Mouse (Mus musculus) spleen, postnatal 10 days (tissue): Measurements from ENCODE around the gene Gart.

Source experiments
- DNase-seq, 2 experiments: peaks; one replicate each; pipeline ENCODE4 v3.0.0; 2021 to 2022; ENCODE audit warnings: low spot score in 2 of 2

Gene Gart

GRCm38 (mm10) chr16:91646681-91647419 is at the start of gene Gart:
Gene Gart (minus strand): TSS chr16:91646952.
- DNase-seq, result peak in 1 of 2 experiments; percentile 95

- no peak for DNase-seq
Measured at GRCm38 (mm10) chr16:91695108-91695755, 48.5 kb upstream of the Gart start.

GRCm38 (mm10) chr16:91694455-91695084 is 47.8 kb upstream of the Gart start:
- peak; percentile 66 to 87 for DNase-seq

GRCm38 (mm10) chr16:91689791-91690190 is 43.0 kb upstream of the Gart start:
- DNase-seq, result no peak

- peak; percentile 95 to 98 for DNase-seq
Measured at GRCm38 (mm10) chr16:91688619-91689334, 42.0 kb upstream of the Gart start, which contains the start of gene Donson. Gene Donson (minus strand): TSS chr16:91688770.

- peak in 1 of 2 experiments; percentile 57 for DNase-seq
Measured at GRCm38 (mm10) chr16:91688023-91688618, 41.4 kb upstream of the Gart start.

- DNase-seq, result no peak
Measured at GRCm38 (mm10) chr16:91686369-91686768, 39.6 kb upstream of the Gart start.

GRCm38 (mm10) chr16:91685526-91685925 is 38.8 kb upstream of the Gart start:
- DNase-seq, result no peak

- DNase-seq, result no peak
Measured at GRCm38 (mm10) chr16:91680656-91681055, 33.9 kb upstream of the Gart start.

- DNase-seq, result no peak
Measured at GRCm38 (mm10) chr16:91678147-91678911, 31.6 kb upstream of the Gart start.

- DNase-seq, result no peak
Measured at GRCm38 (mm10) chr16:91674500-91674899, 27.7 kb upstream of the Gart start.

- no peak for DNase-seq
Measured at GRCm38 (mm10) chr16:91663795-91664194, 17.0 kb upstream of the Gart start.

- DNase-seq, result no peak
Measured at GRCm38 (mm10) chr16:91662336-91662735, 15.6 kb upstream of the Gart start.

- no peak for DNase-seq
Measured at GRCm38 (mm10) chr16:91661397-91661796, 14.6 kb upstream of the Gart start.

- DNase-seq, result no peak
Measured at GRCm38 (mm10) chr16:91659798-91660197, 13.0 kb upstream of the Gart start.

GRCm38 (mm10) chr16:91658471-91658870 is 11.7 kb upstream of the Gart start:
- DNase-seq, result no peak

GRCm38 (mm10) chr16:91657285-91657684 is 10.5 kb upstream of the Gart start:
- DNase-seq, result no peak

GRCm38 (mm10) chr16:91655285-91655684 is 8.5 kb upstream of the Gart start:
- no peak for DNase-seq

GRCm38 (mm10) chr16:91652191-91652590 is 5.4 kb upstream of the Gart start:
- no peak for DNase-seq

GRCm38 (mm10) chr16:91649781-91650180 is 3.0 kb upstream of the Gart start:
- DNase-seq, result no peak

- no peak for DNase-seq
Measured at GRCm38 (mm10) chr16:91649246-91649645, 2.5 kb upstream of the Gart start.
